Mouse (Mus musculus) urinary bladder, postnatal 14 days (tissue): ENCODE measurements at regions not wholly inside any gene's neighbourhood (a gene's known extent, or its start where the extent isn't known, plus 50 kb on each side); places are given as distances from the start of the nearest gene placed in this dataset.

Source experiments
- DNase-seq: peaks from one replicate; pipeline ENCODE4 v3.0.0; 2021; ENCODE audit warnings: low spot score

GRCm38 (mm10) chr6:81323690-81324089, 599.8 kb upstream of the Gcfc2 start:
- no peak for DNase-seq

- DNase-seq: no peak
These were observed 559.4 kb upstream of the Gcfc2 start for GRCm38 (mm10) chr6:81363969-81364529.

GRCm38 (mm10) chr6:81388484-81388883, 535.0 kb upstream of the Gcfc2 start:
- DNase-seq: no peak

- DNase-seq: no peak
These were observed 520.3 kb upstream of the Gcfc2 start for GRCm38 (mm10) chr6:81403122-81403521.

GRCm38 (mm10) chr6:81413611-81414010, 509.9 kb upstream of the Gcfc2 start:
- DNase-seq: no peak

- no peak for DNase-seq
These were observed 488.7 kb upstream of the Gcfc2 start for GRCm38 (mm10) chr6:81434745-81435144.

- no peak for DNase-seq
These were observed 484.3 kb upstream of the Gcfc2 start for GRCm38 (mm10) chr6:81438951-81439722.

- no peak for DNase-seq
These were observed 482.1 kb upstream of the Gcfc2 start for GRCm38 (mm10) chr6:81441396-81441795.

GRCm38 (mm10) chr6:81446019-81446800, 477.3 kb upstream of the Gcfc2 start:
- no peak for DNase-seq

GRCm38 (mm10) chr6:81447701-81448100, 475.8 kb upstream of the Gcfc2 start:
- no peak for DNase-seq

- DNase-seq: no peak
These were observed 475.1 kb upstream of the Gcfc2 start for GRCm38 (mm10) chr6:81448366-81448765.

- no peak for DNase-seq
These were observed 462.4 kb upstream of the Gcfc2 start for GRCm38 (mm10) chr6:81461095-81461494.

- no peak for DNase-seq
These were observed 459.0 kb upstream of the Gcfc2 start for GRCm38 (mm10) chr6:81464442-81464841.

GRCm38 (mm10) chr6:81466536-81466935, 456.9 kb upstream of the Gcfc2 start:
- no peak for DNase-seq

GRCm38 (mm10) chr6:81471340-81471955, 452.0 kb upstream of the Gcfc2 start:
- no peak for DNase-seq

GRCm38 (mm10) chr6:81472506-81472905, 451.0 kb upstream of the Gcfc2 start:
- no peak for DNase-seq

GRCm38 (mm10) chr6:81474786-81475185, 448.7 kb upstream of the Gcfc2 start:
- no peak for DNase-seq

- DNase-seq: no peak
These were observed 436.5 kb upstream of the Gcfc2 start for GRCm38 (mm10) chr6:81487006-81487405.

GRCm38 (mm10) chr6:81496239-81496638, 427.2 kb upstream of the Gcfc2 start:
- no peak for DNase-seq

- DNase-seq: no peak
These were observed 406.3 kb upstream of the Gcfc2 start for GRCm38 (mm10) chr6:81517185-81517584.

GRCm38 (mm10) chr6:81562260-81562659, 361.2 kb upstream of the Gcfc2 start:
- DNase-seq: no peak

GRCm38 (mm10) chr6:81563192-81563591, 360.3 kb upstream of the Gcfc2 start:
- no peak for DNase-seq

GRCm38 (mm10) chr6:81564295-81564694, 359.2 kb upstream of the Gcfc2 start:
- no peak for DNase-seq
